Mouse (Mus musculus): ENCODE results near the gene Abca17.

Gene Abca17

GRCm38 (mm10) chr17:24350926-24351759 is at the start of gene Abca17:
Gene Abca17, minus strand, starts transcription at chr17:24351068.
- in situ Hi-C loops (cut with MboI, MseI): no loop called here

GRCm38 (mm10) chr17:24394456-24394855 is 43.6 kb upstream of the Abca17 start:
- in situ Hi-C loops (cut with MboI, MseI): no loop called here

GRCm38 (mm10) chr17:24393527-24393926 is 42.7 kb upstream of the Abca17 start:
- in situ Hi-C loops (cut with MboI, MseI): no loop called here

- in situ Hi-C loops (cut with MboI, MseI): no loop called here
Measured at GRCm38 (mm10) chr17:24391149-24391548, 40.3 kb upstream of the Abca17 start.

- in situ Hi-C loops (cut with MboI, MseI): loop anchor here (5.0 kb wide), 1 partner anchor 52 kb away; the partner anchor contains the start of gene Dnase1l2
Measured at GRCm38 (mm10) chr17:24389865-24390264, 39.0 kb upstream of the Abca17 start.

GRCm38 (mm10) chr17:24388711-24389110 is 37.8 kb upstream of the Abca17 start:
- in situ Hi-C loops (cut with MboI, MseI): loop anchor here (5.0 kb wide), 1 partner anchor 54 kb away; the partner anchor contains the start of gene Dnase1l2

GRCm38 (mm10) chr17:24383789-24384188 is 32.9 kb upstream of the Abca17 start:
- in situ Hi-C loops (cut with MboI, MseI): no loop called here

GRCm38 (mm10) chr17:24378496-24378895 is 27.6 kb upstream of the Abca17 start:
- in situ Hi-C loops (cut with MboI, MseI): no loop called here

- in situ Hi-C loops (cut with MboI, MseI): no loop called here
Measured at GRCm38 (mm10) chr17:24375886-24376285, 25.0 kb upstream of the Abca17 start.

- in situ Hi-C loops (cut with MboI, MseI): no loop called here
Measured at GRCm38 (mm10) chr17:24375094-24375712, 24.3 kb upstream of the Abca17 start.

- in situ Hi-C loops (cut with MboI, MseI): no loop called here
Measured at GRCm38 (mm10) chr17:24365863-24366262, 15.0 kb upstream of the Abca17 start.

GRCm38 (mm10) chr17:24364461-24364860 is 13.6 kb upstream of the Abca17 start:
- in situ Hi-C loops (cut with MboI, MseI): no loop called here

GRCm38 (mm10) chr17:24362527-24362926 is 11.7 kb upstream of the Abca17 start:
- in situ Hi-C loops (cut with MboI, MseI): no loop called here

GRCm38 (mm10) chr17:24361291-24361690 is 10.4 kb upstream of the Abca17 start:
- in situ Hi-C loops (cut with MboI, MseI): no loop called here

GRCm38 (mm10) chr17:24360841-24361240 is 10.0 kb upstream of the Abca17 start:
- in situ Hi-C loops (cut with MboI, MseI): no loop called here

GRCm38 (mm10) chr17:24359903-24360302 is 9.0 kb upstream of the Abca17 start:
- in situ Hi-C loops (cut with MboI, MseI): no loop called here

GRCm38 (mm10) chr17:24359006-24359405 is 8.1 kb upstream of the Abca17 start:
- in situ Hi-C loops (cut with MboI, MseI): no loop called here

GRCm38 (mm10) chr17:24355284-24355683 is 4.4 kb upstream of the Abca17 start:
- in situ Hi-C loops (cut with MboI, MseI): no loop called here

GRCm38 (mm10) chr17:24353960-24354359 is 3.1 kb upstream of the Abca17 start:
- in situ Hi-C loops (cut with MboI, MseI): no loop called here

GRCm38 (mm10) chr17:24352370-24353194 is 1.7 kb upstream of the Abca17 start:
- in situ Hi-C loops (cut with MboI, MseI): no loop called here

GRCm38 (mm10) chr17:24351760-24352357 is 991 bp upstream of the Abca17 start, which contains the start of gene Abca3:
Gene Abca3, plus strand, starts transcription at chr17:24351950.
- in situ Hi-C loops (cut with MboI, MseI): no loop called here

GRCm38 (mm10) chr17:24349176-24349575 is 1.7 kb downstream of the Abca17 start:
- in situ Hi-C loops (cut with MboI, MseI): no loop called here
